Mouse (Mus musculus) G1E-ER4 (cell line): ENCODE data around the gene Hmox2. TPM values are rescaled to one million over a fixed set of nuclear protein-coding genes. Genes with fewer than 3 reads are reported as not detected.

Experiments
- GATA1 ChIP-seq: IDR thresholded peaks from one replicate; pipeline ENCODE4 v1.8.0; 2012; ENCODE audit warnings: low read length, inconsistent platforms
- polyA plus RNA-seq: library from polyadenylated mRNA; stranded (reverse); fragments of >175 nt; gene quantifications from 2 replicates; pipeline ENCODE4 v1.2.3, GENCODE M21; 2012

Hmox2 gene
- 1.5 and 1.8 TPM in 2 replicates for polyA plus RNA-seq

DNA sequence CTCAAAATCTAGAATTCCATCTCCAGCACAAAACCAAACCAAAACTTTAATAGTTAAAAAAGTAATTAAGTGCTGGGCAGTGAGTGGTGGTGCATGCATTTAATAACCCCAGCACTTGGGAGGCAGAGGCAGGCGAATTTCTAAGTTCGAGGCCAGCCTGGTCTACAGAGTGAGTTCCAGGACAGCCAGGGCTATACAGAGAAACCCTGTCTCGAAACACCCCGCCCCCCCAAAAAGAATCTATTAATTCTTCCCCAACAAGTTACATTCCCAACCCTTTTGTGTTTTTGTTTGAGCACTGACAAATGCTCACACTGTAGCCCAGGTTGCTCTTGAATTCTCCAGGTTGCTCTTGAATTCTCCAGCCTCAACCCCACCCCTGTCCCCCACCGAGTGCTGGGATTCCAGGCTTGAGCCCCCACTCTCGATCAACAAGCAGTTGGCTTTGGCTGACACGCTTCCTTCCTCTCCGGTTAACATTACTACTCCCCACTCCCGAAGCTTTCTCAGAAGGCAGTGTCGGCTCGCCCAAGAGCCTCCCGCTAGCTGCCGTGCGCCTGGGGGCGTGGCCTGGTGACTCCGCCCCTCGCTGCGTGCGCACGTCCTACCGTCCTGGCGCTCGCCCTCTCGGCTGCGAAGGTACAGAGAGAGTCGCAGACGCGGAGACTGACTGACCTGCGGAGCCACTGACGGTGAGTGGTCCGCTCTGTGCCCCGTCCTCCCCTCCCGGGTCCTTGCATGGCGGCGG lies at the start of gene Hmox2:
Gene Hmox2, plus strand, starts transcription at position 582 of the 748 bp plus-strand sequence.
- TF ChIP-seq GATA1, result no peak

- no peak for TF ChIP-seq GATA1
These were observed 49.3 kb upstream of the Hmox2 start for GRCm38 (mm10) chr16:4676836-4677235.

GRCm38 (mm10) chr16:4678080-4678479 lies 48.1 kb upstream of the Hmox2 start:
- TF ChIP-seq GATA1, result no peak

- TF ChIP-seq GATA1, result no peak
These were observed 46.8 kb upstream of the Hmox2 start, which contains the start of gene Coro7 for GRCm38 (mm10) chr16:4679121-4680018. Coro7 (minus strand) TSS chr16:4679777.

DNA sequence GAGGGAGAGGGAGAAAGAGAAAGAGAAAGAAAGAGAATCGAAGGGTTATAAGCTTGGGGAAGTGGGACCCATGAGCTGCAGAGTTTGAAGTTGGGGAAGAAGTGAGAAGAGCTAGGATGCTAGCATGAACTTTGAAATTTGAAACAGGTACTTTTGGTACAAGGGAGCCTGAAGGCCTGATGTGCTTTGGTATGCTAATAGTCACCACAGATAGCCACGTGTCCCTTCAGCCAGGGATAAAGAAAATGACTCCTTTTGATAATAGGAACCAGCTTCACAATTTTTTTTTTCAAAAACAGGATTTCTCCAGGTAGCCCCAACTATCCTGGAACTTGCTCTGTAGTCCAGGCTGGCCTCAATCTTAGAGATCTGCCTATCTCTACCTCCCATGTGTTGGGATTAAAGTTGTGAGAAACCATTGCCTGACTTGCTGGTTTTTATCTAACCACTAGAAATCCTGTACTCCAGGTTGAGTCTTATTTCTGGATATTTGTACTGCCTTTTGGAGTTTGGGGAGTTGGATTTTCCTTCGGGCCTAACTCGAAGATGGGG lies 43.5 kb upstream of the Hmox2 start:
- TF ChIP-seq GATA1, result no peak

- no peak for TF ChIP-seq GATA1
These were observed 43.0 kb upstream of the Hmox2 start for GRCm38 (mm10) chr16:4683193-4683580.

DNA sequence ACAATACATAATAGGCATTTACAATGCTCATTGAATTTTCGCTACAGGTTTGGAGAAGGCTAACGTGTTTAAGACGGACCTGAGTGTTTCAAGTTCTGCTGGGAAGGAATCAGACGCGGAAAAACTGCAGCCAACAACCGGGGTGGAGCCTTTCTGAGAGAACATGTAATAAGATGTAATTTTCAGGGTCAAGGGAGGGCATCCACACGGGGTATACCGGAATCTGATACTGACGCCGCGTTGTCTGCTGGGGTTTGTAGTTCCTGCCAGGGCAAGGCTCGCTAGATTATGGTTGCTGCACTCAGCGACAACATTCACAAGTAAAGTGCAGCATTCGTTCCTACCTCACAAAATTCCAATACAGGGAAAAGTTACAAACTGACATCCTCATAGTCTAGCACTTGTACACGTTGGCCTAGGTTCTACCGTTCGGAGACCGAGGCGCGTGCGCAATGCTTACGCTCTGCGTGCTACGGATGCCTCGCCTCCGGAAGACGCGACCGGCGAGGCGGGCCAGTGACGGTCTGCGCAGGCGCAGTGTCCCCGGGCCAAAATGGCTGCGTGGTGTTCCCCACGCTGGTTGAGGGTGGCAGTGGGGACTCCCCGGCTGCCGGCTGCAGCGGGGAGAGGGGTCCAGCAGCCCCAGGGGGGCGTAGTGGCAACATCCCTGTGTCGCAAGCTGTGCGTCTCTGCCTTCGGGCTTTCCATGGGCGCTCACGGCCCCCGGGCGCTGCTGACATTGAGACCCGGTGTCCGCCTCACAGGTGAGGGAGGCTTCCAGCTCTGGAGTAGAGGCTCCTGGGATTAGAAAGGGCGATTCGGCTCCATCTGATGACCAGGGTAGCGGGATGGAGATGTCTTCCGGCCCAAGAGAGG lies 42.3 kb upstream of the Hmox2 start:
- no peak for TF ChIP-seq GATA1

- no peak for TF ChIP-seq GATA1
These were observed 41.7 kb upstream of the Hmox2 start for GRCm38 (mm10) chr16:4684457-4684791.

DNA sequence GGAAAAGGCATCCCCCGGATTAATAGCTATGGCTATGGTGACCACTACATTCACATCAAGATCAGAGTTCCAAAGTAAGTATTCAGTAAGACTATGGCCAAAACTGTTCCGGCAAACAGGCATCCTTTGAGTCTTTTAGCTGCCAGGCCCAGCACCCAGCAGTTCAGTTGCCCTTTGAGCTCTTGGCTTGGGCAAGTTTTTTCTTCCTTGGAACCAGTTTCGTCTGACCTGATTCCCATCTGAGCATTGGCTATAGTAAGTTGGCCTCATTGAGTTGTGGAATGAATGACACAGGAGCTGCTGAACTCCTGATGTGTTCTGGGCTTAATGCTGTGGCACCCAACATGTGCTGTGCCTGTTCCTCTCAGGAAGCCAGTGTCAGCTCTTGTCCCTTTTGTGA lies 24.9 kb upstream of the Hmox2 start:
- TF ChIP-seq GATA1, result no peak

DNA sequence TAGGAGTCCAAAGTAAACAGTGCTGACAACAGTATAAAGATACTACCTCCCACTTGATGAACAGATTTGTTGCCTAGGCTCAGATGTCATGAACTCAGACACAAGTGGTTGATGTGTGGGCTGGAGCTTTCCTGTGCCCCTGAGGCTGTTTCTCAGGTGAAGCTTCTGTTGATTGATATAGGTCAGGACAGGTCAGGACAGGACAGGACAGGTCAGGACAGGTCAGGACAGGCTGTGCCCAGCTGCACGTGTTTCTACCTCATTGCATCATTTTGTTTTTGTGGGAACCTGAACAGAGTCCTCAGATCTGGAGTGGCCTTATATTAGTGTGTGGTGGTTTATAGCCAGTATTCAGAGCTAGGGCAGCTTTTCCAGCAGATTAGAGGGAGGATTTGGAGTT lies 23.5 kb upstream of the Hmox2 start:
- no peak for TF ChIP-seq GATA1

DNA sequence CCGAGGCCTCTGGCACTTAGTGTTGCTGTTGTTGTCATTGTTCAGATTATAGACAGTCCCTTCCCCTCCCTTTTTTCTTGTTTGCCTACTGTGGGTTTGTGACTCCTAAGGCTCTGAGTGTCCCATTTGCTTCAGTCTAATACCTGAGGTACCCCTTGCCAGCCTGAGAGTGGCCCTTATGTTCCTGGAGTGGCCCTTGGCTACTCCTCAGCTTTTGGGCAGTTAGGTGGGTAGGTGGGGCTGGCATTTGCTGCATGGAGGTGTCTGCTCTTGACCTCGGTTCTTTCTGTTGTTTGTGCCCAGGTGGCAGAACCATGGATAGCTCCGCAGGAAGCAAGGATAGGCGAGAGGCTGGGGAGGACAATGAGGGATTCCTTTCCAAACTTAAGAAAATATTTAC lies 20.6 kb upstream of the Hmox2 start:
- TF ChIP-seq GATA1, result no peak

GRCm38 (mm10) chr16:4711173-4711572 lies 15.0 kb upstream of the Hmox2 start:
- no peak for TF ChIP-seq GATA1

DNA sequence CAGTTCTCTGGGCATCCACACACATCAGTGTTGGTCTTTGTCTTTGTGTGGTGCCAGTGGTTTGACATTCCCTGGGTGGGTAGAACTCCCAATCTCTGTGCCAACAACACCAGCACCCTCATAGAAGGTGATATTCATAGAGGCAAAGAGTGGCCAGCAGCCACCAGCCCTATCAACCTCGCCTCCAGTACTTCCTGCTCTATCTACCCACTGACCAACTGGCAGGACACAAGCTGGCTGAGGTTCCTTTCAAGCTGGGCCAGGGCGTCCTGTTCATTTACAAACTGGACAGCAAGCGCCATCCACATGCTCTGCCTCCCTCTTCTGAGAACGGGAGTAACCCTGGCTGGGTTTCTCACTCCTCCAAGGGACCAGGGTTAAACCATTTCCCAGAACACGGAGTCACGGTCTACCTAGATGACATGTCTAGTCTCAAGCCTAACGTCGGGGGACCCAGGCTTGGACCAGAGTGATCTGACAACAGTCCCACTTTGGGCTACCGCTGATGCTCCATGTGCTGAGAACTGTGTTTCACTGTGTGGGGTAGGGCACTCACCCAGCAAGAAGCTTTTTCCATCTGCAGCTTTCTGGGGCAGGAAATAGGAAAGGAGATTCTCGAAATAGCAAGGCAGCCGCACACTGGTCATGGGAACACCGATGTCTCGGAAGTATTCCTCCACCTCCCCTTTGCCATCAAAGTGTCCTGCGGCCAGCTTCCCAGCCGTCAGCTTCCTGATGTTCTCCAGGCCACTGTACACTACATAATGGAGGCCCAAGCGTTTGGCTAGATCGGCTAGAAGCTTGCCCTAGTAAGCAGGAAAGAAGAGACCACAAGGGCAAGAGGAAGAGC lies 12.1 kb upstream of the Hmox2 start:
- TF ChIP-seq GATA1, result no peak

DNA sequence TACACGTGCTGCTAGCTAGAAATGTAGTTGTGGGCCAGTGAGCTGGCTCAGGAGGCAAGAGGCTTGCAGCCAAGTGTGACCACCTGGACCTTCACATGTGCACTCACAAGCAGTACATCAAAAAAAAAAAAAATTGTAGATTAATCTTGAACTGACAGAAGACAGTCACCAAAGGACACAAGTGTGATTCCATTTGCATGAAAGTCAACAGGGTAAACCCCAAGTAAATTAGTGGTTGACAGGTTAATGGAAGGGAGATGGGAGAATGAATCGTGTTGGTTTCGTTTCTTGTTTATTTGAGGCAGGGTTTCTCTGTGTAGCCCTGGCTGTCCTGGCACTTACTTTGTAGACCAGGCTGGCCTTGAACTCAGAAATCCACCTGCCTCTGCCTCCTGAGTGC lies 8.3 kb upstream of the Hmox2 start:
- no peak for TF ChIP-seq GATA1

DNA sequence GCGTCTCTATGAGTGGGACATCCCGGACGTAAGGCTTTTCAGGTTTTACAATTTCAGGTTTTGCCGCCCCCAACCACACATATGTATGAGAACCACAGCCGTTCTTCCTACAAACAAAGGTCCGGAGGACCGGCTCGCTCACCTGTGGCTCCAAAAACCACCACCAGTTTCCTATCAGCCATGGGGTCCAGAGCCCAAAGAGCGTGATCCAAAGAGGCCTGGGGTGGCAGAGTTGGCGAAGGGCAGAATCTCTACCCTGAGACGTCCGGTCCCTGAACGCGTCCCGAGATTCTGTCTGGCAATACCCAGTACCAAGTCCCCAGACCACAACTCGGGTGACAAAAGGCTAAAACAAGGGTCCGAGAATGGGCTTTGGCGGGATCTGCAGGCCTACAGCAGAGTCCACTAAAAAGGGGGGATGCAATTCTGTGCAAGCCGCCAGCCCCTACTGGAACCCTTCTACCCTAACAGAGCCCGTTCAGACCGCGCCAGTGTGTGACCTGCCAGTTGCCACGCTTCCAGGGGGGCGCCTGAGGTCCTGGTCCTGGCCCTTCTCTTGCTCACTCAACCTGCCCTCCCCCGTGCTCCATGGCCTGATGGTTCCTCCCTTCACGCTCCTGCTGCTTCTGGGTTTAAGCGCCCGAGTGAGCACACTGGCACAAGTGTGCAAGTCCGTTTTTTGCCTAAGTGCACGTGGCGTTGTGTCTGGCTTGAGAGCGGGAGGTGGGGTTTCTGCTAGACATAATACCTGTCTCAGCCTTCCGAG lies 7.2 kb upstream of the Hmox2 start, which contains the start of gene Nmral1:
Gene Nmral1, minus strand, starts transcription at position 604 of the 766 bp plus-strand sequence.
- TF ChIP-seq GATA1, result no peak
